Mouse (Mus musculus): Measurements from ENCODE around the gene Zfp281.

Gene Zfp281

DNA sequence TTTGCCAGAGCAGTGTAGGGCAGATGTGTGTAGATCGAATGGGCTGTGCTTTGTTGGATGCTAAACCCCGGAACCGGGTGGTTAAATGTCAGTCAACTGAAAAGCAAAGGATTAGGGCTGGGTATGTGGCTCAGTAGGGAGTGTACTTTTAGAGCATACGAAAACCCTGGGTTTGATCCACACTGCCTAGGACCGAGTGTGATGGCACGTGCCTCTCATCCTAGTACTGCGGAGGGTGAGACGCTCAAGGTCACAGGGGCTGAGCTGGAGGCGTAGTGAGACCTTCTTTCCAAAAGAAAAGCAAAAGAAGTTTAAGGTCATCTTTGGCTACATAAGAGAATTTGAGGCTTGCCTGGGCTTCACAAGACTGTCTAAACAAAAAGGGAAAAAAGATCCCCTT lies 34.6 kb downstream of the Zfp281 start:
- no peak for DNase-seq

DNA sequence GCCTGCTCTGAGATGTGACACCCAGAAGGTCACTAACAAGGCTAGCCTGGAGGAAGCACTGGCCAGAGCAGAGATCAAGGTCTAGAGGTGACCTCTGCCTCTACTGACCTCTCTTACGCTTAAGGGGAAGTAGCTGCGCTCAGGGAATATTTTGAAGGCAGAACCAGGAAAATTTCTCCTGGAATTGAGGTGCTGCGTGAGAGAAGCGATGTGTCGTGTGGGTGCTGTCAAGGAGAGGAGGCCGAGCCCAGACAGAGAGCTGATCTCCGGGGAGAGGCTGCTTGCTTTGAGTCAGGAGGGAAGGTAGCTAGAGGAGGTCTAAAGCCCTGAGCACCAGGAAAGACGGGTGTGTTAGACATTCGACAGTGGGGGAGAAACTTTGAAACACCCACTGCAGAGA lies 35.2 kb downstream of the Zfp281 start:
- no peak for DNase-seq

DNA sequence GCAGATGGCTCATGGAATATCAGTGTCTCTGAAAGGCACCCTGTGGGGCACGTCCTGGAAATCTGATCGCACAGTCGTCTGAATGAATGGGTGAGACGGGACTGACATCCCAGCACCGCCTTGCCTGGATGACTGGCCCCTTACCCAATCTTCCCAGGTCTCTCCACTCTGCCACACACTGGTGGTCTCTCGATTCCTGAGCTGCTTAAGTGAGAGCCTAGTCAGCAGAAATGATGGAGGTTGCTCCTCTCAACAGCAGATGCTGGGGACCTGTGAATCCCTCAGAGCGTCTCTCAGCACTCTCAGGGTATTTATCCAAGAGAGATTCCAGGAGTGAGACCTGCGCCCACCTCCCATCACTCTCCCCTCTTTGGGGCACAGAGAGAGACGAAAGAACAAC lies 36.8 kb downstream of the Zfp281 start:
- no peak for DNase-seq

DNA sequence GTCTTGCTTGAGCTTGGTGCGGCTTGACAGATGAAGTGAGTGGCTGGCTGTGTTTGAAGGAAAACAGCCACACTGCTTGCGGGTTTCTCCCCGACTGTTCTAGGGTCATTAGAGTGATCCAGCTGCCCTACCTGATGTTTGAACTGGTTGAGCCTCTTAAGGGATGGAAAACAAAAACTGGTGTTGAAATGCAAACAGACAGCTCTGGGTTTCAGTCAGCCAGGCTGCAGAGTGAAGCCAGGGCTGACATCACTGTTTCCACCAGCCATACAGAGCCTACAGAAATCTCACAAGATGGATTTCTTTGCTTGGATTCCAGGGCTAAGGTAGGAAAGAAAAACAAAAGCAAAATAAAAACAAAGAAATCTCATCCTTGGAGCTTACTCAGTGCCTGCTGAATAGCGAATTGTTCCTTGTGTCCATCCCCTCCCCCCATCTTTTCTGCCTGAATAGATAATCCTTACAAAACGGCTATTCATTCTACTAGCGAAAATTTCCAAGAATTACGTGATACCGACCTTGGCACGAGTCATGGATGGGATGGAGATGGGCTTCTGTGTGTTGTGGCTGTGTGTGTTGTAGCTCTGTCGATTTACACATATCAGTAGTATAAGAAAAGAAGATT lies 37.4 kb downstream of the Zfp281 start:
- DNase-seq: no peak

DNA sequence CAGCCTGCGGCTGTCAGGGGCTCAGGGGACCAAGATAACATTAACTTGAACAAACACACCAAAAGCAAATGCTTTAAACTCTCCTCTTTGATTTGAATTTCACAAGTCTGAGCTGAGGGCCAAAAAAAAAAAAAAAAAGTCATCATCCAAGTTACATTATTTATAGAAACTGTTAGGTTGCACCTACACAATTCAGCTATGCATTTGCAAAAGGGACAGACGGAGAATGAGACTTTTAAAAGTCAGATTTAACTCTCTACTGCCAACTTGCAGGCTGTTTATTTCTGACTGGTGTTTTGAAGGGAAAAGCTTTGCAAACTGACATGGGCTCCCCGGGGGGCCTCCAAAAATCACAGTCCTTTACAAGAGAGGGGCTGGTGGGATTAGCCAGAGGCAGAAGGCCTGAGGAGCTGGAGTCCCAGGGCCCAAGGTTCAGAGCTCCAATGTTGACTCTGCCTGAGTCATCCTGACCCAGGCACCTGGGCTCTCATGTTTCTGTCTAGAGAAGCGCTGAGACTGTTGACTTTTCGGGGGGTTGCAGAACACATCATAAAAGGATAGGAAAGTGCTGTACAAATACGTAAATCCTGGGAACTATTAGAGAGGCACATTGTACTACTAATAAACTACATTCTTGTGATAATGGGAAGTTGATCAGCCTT lies 40.4 kb downstream of the Zfp281 start:
- DNase-seq: no peak

DNA sequence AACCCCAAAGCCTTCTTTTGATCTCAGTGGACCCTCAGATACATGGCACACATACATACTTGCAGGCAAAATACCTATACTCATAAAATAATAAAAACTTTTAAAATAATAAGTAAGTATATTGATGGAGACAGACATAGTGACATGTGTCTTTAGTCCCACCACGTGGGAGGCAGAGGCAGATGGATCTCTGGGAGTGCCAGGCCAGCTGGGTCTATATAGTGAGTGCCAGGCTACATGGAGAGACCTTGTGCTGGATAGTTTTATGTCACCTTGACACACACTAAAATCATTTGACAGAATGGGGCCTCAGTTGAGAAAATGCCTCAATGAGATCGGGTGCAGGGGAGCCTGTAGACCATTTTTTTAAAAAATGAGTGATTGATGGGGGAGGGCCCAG lies 41.8 kb downstream of the Zfp281 start:
- no peak for DNase-seq

DNA sequence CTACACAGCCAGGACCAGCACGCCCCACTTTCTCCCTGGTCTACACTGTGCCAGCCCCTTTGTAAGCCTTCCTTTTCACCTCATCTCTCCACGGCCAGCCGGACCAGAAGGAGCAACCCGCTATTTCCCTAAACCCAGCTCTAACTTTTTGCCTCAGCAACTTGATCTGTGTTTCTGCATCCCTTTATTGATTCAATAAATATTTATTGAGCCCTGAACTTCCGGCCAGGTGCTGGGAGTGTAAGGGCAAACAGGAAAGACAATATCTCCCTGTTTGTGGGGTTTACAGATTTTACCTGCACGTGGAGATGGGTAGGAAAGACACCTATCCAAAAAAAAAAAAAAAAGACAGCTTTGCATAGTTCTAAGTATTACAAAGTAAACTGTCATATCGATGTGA lies 45.2 kb downstream of the Zfp281 start:
- no peak for DNase-seq

DNA sequence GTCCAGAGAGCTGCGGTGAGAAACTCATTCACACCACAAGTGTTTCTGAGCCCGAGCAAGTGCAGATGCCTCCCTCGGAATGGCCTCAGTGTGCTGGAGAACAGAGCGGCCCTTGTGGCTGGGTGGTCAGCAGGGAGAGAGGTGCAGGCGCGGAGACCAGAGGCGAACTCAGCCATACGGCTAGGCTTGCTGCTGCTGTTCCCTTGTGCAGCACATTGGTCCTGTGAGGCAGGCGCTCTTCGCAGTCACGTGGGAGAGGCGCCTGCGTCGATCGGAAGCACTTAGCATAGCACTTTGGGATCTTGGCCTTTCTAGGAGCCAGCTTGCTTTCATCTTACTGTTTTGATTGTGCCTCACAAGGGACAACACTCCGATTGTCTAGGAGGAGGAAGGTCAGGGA lies 45.7 kb downstream of the Zfp281 start:
- peak; percentile 18 for DNase-seq

DNA sequence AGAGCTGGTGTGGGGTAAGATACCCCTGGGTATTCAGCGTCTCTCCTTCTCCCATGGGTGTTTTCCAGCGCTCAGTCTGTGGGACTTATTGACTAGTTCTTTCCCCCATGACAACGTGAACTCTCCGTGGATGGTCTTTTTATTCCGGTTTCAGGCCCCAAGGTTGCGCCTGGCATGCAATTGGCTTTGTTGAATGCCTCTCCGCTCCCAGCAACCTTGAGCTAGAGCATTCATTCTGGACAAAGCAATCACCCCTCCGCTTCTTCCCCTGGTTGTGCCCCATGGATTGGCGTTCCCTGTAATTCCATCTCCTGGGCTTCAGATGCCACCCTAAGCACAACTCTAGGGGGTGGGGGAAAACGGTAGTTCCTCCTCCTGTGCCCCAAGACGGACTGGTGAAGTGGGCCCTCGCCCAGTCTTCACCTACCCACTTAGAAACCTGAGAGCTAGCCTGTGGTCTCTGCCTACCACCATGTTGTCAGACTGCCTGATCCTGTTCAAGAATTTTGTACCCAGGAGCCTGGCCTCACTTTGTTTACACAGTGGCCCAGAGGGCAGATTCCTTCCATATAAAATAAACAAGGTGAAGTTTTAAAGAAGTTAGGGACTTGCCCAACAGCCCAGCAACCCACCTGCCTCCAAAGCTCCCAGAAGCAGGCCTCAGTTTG lies 47.2 kb downstream of the Zfp281 start:
- DNase-seq: no peak

DNA sequence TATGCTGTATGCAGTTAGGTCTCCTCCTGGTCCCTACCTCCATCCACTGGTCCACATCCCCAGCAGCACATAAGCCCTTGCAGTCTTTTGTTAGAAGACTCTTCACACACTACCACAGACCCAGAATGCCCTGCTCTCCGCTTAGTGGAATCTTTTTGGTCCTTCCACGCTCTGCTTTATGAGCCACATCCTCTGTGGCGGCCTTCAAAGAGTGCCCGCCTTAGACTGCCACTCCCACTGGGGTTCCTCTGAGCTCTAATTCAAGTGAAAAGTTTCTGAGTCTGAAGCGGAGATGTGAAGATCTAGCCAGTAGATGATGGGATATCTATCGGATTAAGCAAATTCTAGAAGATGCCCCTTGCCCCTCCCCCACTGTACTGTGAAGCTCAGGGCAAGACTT lies 47.9 kb downstream of the Zfp281 start:
- DNase-seq: no peak

DNA sequence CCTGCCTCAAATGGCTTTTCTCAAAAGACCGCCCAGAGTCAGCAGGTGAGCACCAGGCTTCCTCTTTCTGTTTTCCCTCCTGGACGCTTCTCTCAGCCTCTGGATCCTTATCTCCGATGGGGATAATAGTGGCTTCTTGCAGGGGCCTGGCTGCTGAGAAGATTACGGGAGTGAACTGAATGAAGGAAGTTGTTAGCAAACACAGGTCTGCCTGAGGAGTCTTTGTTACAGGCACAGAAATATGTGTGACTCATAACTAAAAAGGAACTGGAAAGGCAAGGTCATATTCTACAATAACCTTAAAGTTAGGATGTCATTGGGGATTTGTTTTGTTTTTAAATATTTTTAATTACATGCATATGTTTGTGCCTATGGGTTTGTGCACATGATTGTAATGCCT lies 48.6 kb downstream of the Zfp281 start:
- DNase-seq: no peak

DNA sequence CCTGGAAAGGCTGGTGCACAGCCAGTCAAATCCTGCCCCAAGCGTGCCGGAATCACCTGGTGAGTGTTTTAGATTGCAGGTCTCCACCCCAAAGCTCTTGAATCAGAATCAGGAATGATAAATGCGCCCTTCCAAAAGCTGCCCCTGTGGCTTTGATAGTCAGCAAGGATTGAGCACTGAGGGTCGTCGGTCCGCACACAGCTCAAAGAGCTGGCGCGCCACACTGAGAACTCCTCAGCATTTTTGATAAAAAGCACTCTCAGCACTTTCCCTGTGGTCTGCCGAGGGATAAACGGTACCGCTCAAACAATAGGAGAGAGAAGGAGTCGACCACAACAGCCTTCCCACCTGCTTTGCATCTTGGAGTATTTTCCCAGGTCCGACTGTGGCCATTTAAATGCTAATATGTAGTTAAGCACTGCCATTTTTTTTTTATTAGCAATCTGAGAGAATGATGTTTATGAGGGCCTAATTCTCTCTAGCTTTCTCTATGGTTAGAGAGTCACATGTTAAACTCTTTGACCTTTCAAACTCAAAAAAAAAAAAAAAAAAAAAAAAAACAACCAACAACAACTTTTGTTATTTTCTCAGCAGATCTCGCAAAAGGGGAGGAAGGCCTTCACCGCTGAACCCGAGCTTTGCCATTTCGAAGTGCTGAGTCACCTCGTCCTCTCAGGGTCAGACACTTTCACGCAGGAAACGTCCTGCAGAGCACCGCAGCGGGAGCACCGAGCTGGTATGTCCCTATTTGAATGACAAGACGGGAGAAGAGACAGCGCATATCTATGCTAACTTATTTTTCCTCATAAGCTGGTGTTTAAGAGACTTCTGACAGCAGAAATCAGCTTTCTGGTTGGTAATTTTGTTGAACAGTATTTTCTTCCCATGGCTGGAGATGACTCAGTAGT lies 50.1 kb downstream of the Zfp281 start:
- DNase-seq: no peak

DNA sequence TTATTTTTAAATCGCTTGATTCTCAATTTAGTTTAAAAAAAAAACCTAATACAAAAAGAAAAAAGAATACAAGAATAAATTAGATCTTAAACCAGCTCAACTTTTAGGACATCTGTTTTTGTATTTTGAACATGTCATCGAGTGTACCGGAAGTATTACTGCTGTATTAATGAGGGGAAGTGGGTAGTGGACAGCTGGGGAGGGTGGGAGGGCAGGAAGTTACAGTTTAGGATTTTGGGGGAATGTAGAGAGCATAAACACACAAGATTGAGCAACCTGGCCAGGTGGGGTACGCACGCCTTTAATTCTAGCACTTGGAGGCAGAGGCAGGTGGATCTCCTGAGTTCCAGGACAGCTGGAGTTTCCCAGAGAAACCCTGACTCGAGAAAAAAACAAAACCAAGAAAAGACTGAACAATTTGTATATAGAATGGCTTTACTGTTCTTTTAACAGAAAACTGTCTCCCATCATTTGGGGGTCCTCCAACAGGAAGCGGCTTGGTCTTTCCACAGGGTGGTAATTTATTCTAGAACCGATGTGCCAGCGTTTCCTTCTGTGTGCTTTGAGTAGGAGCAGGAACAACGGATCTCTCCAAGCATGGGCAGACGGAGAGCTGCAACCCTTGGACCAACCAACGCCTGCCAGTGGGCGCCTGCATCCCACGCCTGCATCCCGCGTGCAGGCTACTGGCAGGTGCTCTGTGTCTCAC lies 51.2 kb downstream of the Zfp281 start:
- no peak for DNase-seq

DNA sequence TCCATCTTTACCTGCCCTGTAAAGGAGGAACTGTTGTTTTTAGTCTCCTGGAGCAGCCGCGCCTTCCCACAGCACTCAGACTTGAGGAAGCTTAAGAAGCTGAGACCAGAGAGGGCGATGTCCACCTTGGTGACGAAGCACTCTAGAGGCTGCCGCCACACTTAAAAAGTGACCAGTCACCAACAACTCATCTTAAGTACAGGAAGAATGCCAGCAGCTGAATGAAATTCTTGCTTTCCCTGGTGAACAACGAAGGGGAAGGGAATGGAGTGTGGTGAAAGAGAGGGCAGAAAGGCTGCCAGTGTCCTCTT lies 51.7 kb downstream of the Zfp281 start:
- no peak for DNase-seq

DNA sequence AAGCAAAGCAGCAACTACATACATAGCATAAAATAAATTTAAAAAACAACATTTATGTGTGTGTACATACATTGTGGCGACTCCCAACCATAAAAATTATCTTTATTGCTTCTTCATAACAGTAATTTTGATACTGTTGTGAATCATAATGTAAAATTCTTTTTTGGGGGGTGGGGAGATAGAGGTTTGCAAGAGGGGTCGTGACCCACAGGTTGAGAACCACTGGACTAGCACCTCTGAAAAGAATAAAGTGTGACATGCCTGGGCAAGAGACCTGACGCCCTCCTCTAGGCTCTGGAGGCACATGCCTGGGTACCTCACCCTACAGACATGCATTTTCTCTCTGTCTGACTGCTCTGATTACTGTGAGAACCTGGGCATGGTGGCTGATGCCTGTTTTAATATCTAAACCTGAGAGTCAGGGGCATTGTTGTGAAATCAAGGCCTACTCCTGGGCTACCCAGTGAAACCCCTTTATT lies 53.2 kb downstream of the Zfp281 start:
- no peak for DNase-seq

DNA sequence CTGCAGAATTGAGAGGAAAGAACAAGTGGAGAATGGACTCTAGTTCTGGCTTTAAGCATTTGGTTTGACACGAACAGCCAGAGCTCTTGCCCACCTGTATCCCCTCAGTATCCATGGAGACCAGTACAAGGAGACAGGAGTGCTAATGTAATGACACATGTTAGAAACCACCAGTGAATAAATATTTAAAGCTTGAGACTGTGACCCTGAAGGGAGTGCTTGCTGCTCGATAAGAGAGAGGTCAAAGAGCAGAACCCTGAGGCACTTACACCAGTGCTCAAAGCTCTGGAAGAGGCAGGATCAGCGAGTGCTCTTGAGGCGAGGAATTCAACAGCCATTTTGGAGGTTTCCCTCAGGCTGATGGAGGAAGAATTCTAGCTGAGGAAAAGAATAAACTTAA lies 54.1 kb downstream of the Zfp281 start:
- DNase-seq: no peak

Measured in kidney, postnatal 10 days (tissue).